Mouse (Mus musculus): Measurements from ENCODE around the gene Tmprss7. TPM values are rescaled to one million over a fixed set of nuclear protein-coding genes. Genes with fewer than 3 reads are reported as not detected.

The Tmprss7 gene
- 0.50 and 0.87 TPM in 2 replicates for polyA plus RNA-seq (2015; fragmentation: Nextera tagmentation; extraction: Ambion mirVana)

GRCm38 (mm10) chr16:45693558-45693957, at the start of gene Tmprss7:
TSS of gene Tmprss7 (minus strand) at chr16:45693658.
- H3K27me3 ChIP-seq (replicated peaks; ENCODE audit: control insufficient read depth, insufficient read depth, low read length) = no peaks in the 10 kb centered on the region
- WGBS = 66% methylated on average over 10 of the region's 10 CpGs
- H3K27ac ChIP-seq (ENCODE audit: low read depth, low read length) = no peak within 1 kb of the TSS
- ATAC-seq = no peak
- no peak within 1 kb of the TSS for H3K4me3 ChIP-seq (ENCODE audit: low read length)
- no peak within 1 kb of the TSS for H3K9ac ChIP-seq (ENCODE audit: low read depth, low read length)
- H3K9me3 ChIP-seq (ENCODE audit: control insufficient read depth, low read length) = no peaks in the 10 kb centered on the region
- H3K4me2 ChIP-seq (ENCODE audit: low read length) = no peak within 1 kb of the TSS
- peaks cover 8% of the 10 kb centered on the region for H3K4me1 ChIP-seq (ENCODE audit: control insufficient read depth, insufficient read depth, low read depth, low read length)
- H3K36me3 ChIP-seq (ENCODE audit: control insufficient read depth, insufficient read depth, low read length) = no peaks in the 10 kb centered on the region

- Histone ChIP-seq H3K4me1 (ENCODE audit: control insufficient read depth, insufficient read depth, low read depth, low read length) (peaks cover 14% of the 10 kb centered on the region), H3K27me3 (replicated peaks; ENCODE audit: control insufficient read depth, insufficient read depth, low read length) (no peaks in the 10 kb centered on the region), H3K9ac (ENCODE audit: low read depth, low read length) (peak within 1 kb of the TSS; percentile 90), H3K4me2 (ENCODE audit: low read length) (peak within 1 kb of the TSS; percentile 58), H3K27ac (ENCODE audit: low read depth, low read length) (peak within 1 kb of the TSS; percentile 91), H3K36me3 (ENCODE audit: control insufficient read depth, insufficient read depth, low read length) (no peaks in the 10 kb centered on the region), H3K9me3 (ENCODE audit: control insufficient read depth, low read length) (no peaks in the 10 kb centered on the region), H3K4me3 (ENCODE audit: low read length) (peak within 1 kb of the TSS; percentile 71)
- peak; percentile 99 for ATAC-seq
- WGBS = under 1% methylated on average over 47 of the region's 51 CpGs
These were observed 49.4 kb upstream of the Tmprss7 start, which contains the start of gene Abhd10 for GRCm38 (mm10) chr16:45742615-45743476. TSS of gene Abhd10 (minus strand) at chr16:45742955.

- Histone ChIP-seq H3K9me3 (ENCODE audit: control insufficient read depth, low read length) (no peaks in the 10 kb centered on the region), H3K27ac (ENCODE audit: low read depth, low read length) (no peak overlapping the region), H3K4me1 (ENCODE audit: control insufficient read depth, insufficient read depth, low read depth, low read length) (peaks cover 9% of the 10 kb centered on the region), H3K4me2 (ENCODE audit: low read length) (no peak overlapping the region), H3K4me3 (ENCODE audit: low read length) (no peak overlapping the region), H3K36me3 (ENCODE audit: control insufficient read depth, insufficient read depth, low read length) (peaks cover 19% of the 10 kb centered on the region), H3K27me3 (replicated peaks; ENCODE audit: control insufficient read depth, insufficient read depth, low read length) (no peaks in the 10 kb centered on the region), H3K9ac (ENCODE audit: low read depth, low read length) (no peak overlapping the region)
- WGBS = 90% methylated on average over 8 of the region's 8 CpGs
- no peak for ATAC-seq
These were observed 44.4 kb upstream of the Tmprss7 start for GRCm38 (mm10) chr16:45737880-45738279.

GRCm38 (mm10) chr16:45736724-45737123, 43.3 kb upstream of the Tmprss7 start:
- no peak overlapping the region for H3K4me2 ChIP-seq (ENCODE audit: low read length)
- 96% methylated on average over 3 of the region's 3 CpGs for WGBS
- peaks cover 9% of the 10 kb centered on the region for H3K4me1 ChIP-seq (ENCODE audit: control insufficient read depth, insufficient read depth, low read depth, low read length)
- H3K9ac ChIP-seq (ENCODE audit: low read depth, low read length) = no peak overlapping the region
- no peaks in the 10 kb centered on the region for H3K27me3 ChIP-seq (replicated peaks; ENCODE audit: control insufficient read depth, insufficient read depth, low read length)
- peaks cover 19% of the 10 kb centered on the region for H3K36me3 ChIP-seq (ENCODE audit: control insufficient read depth, insufficient read depth, low read length)
- no peak overlapping the region for H3K4me3 ChIP-seq (ENCODE audit: low read length)
- no peaks in the 10 kb centered on the region for H3K9me3 ChIP-seq (ENCODE audit: control insufficient read depth, low read length)
- no peak overlapping the region for H3K27ac ChIP-seq (ENCODE audit: low read depth, low read length)
- ATAC-seq = no peak

GRCm38 (mm10) chr16:45729163-45729562, 35.7 kb upstream of the Tmprss7 start:
- Histone ChIP-seq H3K9ac (ENCODE audit: low read depth, low read length) (no peak overlapping the region), H3K36me3 (ENCODE audit: control insufficient read depth, insufficient read depth, low read length) (peaks cover 10% of the 10 kb centered on the region; the same call in 1 of the 2 replicates), H3K4me1 (ENCODE audit: control insufficient read depth, insufficient read depth, low read depth, low read length) (no peaks in the 10 kb centered on the region), H3K4me3 (ENCODE audit: low read length) (no peak overlapping the region), H3K27me3 (replicated peaks; ENCODE audit: control insufficient read depth, insufficient read depth, low read length) (no peaks in the 10 kb centered on the region), H3K4me2 (ENCODE audit: low read length) (no peak overlapping the region), H3K27ac (ENCODE audit: low read depth, low read length) (no peak overlapping the region), H3K9me3 (ENCODE audit: control insufficient read depth, low read length) (no peaks in the 10 kb centered on the region)
- 82% methylated on average over 5 of the region's 5 CpGs for WGBS
- no peak for ATAC-seq

GRCm38 (mm10) chr16:45724742-45725102, 31.3 kb upstream of the Tmprss7 start:
- H3K4me2 ChIP-seq (ENCODE audit: low read length) = peak overlapping the region; percentile 73
- peak overlapping the region; percentile 92 for H3K9ac ChIP-seq (ENCODE audit: low read depth, low read length)
- peak; percentile 75; the same call in 1 of the 2 replicates for ATAC-seq
- peaks cover 20% of the 10 kb centered on the region for H3K4me1 ChIP-seq (ENCODE audit: control insufficient read depth, insufficient read depth, low read depth, low read length)
- H3K27ac ChIP-seq (ENCODE audit: low read depth, low read length) = peak overlapping the region; percentile 98
- no peaks in the 10 kb centered on the region for H3K27me3 ChIP-seq (replicated peaks; ENCODE audit: control insufficient read depth, insufficient read depth, low read length)
- H3K36me3 ChIP-seq (ENCODE audit: control insufficient read depth, insufficient read depth, low read length) = peaks cover 10% of the 10 kb centered on the region; the same call in 1 of the 2 replicates
- peak overlapping the region; percentile 64 for H3K4me3 ChIP-seq (ENCODE audit: low read length)
- WGBS = 2% methylated on average over 10 of the region's 10 CpGs
- no peaks in the 10 kb centered on the region for H3K9me3 ChIP-seq (ENCODE audit: control insufficient read depth, low read length)

- peaks cover 20% of the 10 kb centered on the region for H3K4me1 ChIP-seq (ENCODE audit: control insufficient read depth, insufficient read depth, low read depth, low read length)
These were observed 30.7 kb upstream of the Tmprss7 start, which contains the start of gene Tagln3 for GRCm38 (mm10) chr16:45724061-45724741. TSS of gene Tagln3 (minus strand) at chr16:45724608.

GRCm38 (mm10) chr16:45723172-45723901, 29.9 kb upstream of the Tmprss7 start:
- peaks cover 20% of the 10 kb centered on the region for H3K4me1 ChIP-seq (ENCODE audit: control insufficient read depth, insufficient read depth, low read depth, low read length)
- peak overlapping the region; percentile 92 for H3K9ac ChIP-seq (ENCODE audit: low read depth, low read length)
- H3K27ac ChIP-seq (ENCODE audit: low read depth, low read length) = peak overlapping the region; percentile 98
- no peaks in the 10 kb centered on the region for H3K9me3 ChIP-seq (ENCODE audit: control insufficient read depth, low read length)
- H3K27me3 ChIP-seq (replicated peaks; ENCODE audit: control insufficient read depth, insufficient read depth, low read length) = no peaks in the 10 kb centered on the region
- H3K4me3 ChIP-seq (ENCODE audit: low read length) = peak overlapping the region; percentile 64
- peak overlapping the region; percentile 73 for H3K4me2 ChIP-seq (ENCODE audit: low read length)
- ATAC-seq = peak; percentile 31
- WGBS = 25% methylated on average over 6 of the region's 6 CpGs
- H3K36me3 ChIP-seq (ENCODE audit: control insufficient read depth, insufficient read depth, low read length) = peaks cover 14% of the 10 kb centered on the region

More at GRCm38 (mm10) chr16:45724061-45724741, 30.7 kb upstream of the Tmprss7 start, which contains the start of gene Tagln3:
- ATAC-seq = peak; percentile 87
- Histone ChIP-seq H3K36me3 (ENCODE audit: control insufficient read depth, insufficient read depth, low read length) (peaks cover 8% of the 10 kb centered on the region; the same call in 1 of the 2 replicates), H3K4me2 (ENCODE audit: low read length) (peak within 1 kb of the TSS; percentile 73), H3K27ac (ENCODE audit: low read depth, low read length) (peak within 1 kb of the TSS; percentile 98), H3K9ac (ENCODE audit: low read depth, low read length) (peak within 1 kb of the TSS; percentile 92), H3K9me3 (ENCODE audit: control insufficient read depth, low read length) (no peaks in the 10 kb centered on the region), H3K4me3 (ENCODE audit: low read length) (peak within 1 kb of the TSS; percentile 64), H3K27me3 (replicated peaks; ENCODE audit: control insufficient read depth, insufficient read depth, low read length) (no peaks in the 10 kb centered on the region)
- WGBS = under 1% methylated on average over 30 of the region's 30 CpGs

Data from hindbrain, embryonic 16.5 days (tissue).